Mouse (Mus musculus) liver, adult 2 months (tissue): ENCODE measurements around the gene Yjefn3. TPM values are rescaled to one million over a fixed set of nuclear protein-coding genes. Genes with fewer than 3 reads are reported as not detected.

ENCODE experiments used
- DNase-seq: peaks from one replicate; pipeline ENCODE4 v3.0.0-alpha.2; 2011; ENCODE audit warnings: low read depth, low spot score; ENCODE audit errors: extremely low read depth
- H3K27ac ChIP-seq: fragments of 200-500 bp; replicated peaks from 2 replicates; pipeline ENCODE4 v1.5.1; 2012; ENCODE audit warnings: low read depth, mild to moderate bottlenecking, control low read depth, inconsistent platforms, low read length; ENCODE audit not compliant: insufficient read depth
- H3K27me3 ChIP-seq: fragments of 200-500 bp; 2 replicates; pipeline ENCODE4 v1.6.1; 2012; ENCODE audit warnings: mild to moderate bottlenecking, moderate library complexity, low read length, inconsistent platforms; ENCODE audit not compliant: control insufficient read depth, insufficient read depth
- H3K36me3 ChIP-seq: fragments of 200-500 bp; 2 replicates; pipeline ENCODE4 v1.6.1; 2012; ENCODE audit warnings: low read length, inconsistent platforms; ENCODE audit not compliant: control insufficient read depth, insufficient read depth
- H3K4me1 ChIP-seq: fragments of 200-500 bp; 2 replicates; pipeline ENCODE4 v1.6.1; 2011; ENCODE audit warnings: low read length; ENCODE audit not compliant: control insufficient read depth, insufficient read depth
- H3K4me3 ChIP-seq: fragments of 200-500 bp; 2 replicates; pipeline ENCODE4 v1.5.1; 2011; ENCODE audit warnings: low read depth, mild to moderate bottlenecking, control low read depth, low read length, moderate library complexity; ENCODE audit not compliant: insufficient read depth
- H3K79me2 ChIP-seq: fragments of 200-500 bp; 2 replicates; pipeline ENCODE4 v1.6.1; 2012; ENCODE audit warnings: inconsistent platforms, mild to moderate bottlenecking, low read length, moderate library complexity; ENCODE audit not compliant: control insufficient read depth, insufficient read depth
- H3K9ac ChIP-seq: fragments of 200-500 bp; 2 replicates; pipeline ENCODE4 v1.6.1; 2012; ENCODE audit warnings: low read depth, mild to moderate bottlenecking, control low read depth, inconsistent platforms, low read length
- CTCF ChIP-seq: fragments of 200-500 bp; IDR thresholded peaks from 2 replicates; pipeline ENCODE4 v1.5.1; 2011; ENCODE audit warnings: low read depth, low read length, control low read depth
- POLR2A ChIP-seq: fragments of 200-500 bp; IDR thresholded peaks from 2 replicates; pipeline ENCODE4 v1.6.1; 2011; ENCODE audit warnings: low read length, control low read depth; ENCODE audit not compliant: insufficient read depth; ENCODE audit errors: extremely low read depth
- WGBS: fragments of 180-500 bp; shearing (Covaris S2); methylation state at CpG from one replicate; pipeline ENCODE4 v1.1.7; 2018; 5-methylcytosine and 5-hydroxymethylcytosine counted together
- polyA plus RNA-seq: library from polyadenylated mRNA; depleted of rRNA; stranded (reverse); fragments of >200 nt; gene quantifications from 2 replicates; pipeline ENCODE4 v1.2.3, GENCODE M21; 2012
- total RNA-seq: library from RNA; depleted of rRNA; stranded (reverse); fragments of >200 nt; gene quantifications from 2 replicates; pipeline ENCODE4 v1.2.3, GENCODE M21; 2014

The Yjefn3 gene
- total and polyA plus RNA-seq, 2 experiments, result 0.83 to 2.0 TPM

DNA sequence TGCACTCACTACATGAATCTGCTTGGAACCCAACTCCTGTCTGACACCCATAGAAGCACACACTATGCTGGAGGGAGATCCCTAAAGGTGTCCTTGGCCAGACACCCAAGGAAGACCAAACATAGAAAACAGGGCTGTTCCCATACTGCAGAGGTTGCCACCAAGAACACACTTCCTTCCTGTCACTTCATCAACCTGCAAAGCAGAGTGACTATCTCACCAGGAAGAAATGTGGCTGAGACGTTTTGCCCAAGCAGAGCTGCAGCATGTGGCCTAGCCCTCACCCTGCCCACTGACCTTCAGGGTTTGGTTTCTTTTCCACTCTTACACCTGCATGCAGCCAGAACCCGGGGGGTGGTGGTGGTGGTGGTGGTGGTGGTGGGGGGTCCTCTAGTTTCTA lies 31.3 kb upstream of the Yjefn3 start:
- no peak overlapping the region for H3K9ac ChIP-seq
- peaks cover 24% of the 10 kb centered on the region; the same call in 1 of the 2 replicates for H3K79me2 ChIP-seq
- TF ChIP-seq CTCF (no peak), POLR2A (no peak)
- WGBS, result 63% methylated on average over 2 of the region's 2 CpGs
- no peaks in the 10 kb centered on the region for H3K27me3 ChIP-seq
- no peak for DNase-seq
- H3K4me1 ChIP-seq, result peaks cover 7% of the 10 kb centered on the region
- H3K27ac ChIP-seq, result no peak overlapping the region
- H3K4me3 ChIP-seq, result no peak overlapping the region
- peaks cover 7% of the 10 kb centered on the region for H3K36me3 ChIP-seq

DNA sequence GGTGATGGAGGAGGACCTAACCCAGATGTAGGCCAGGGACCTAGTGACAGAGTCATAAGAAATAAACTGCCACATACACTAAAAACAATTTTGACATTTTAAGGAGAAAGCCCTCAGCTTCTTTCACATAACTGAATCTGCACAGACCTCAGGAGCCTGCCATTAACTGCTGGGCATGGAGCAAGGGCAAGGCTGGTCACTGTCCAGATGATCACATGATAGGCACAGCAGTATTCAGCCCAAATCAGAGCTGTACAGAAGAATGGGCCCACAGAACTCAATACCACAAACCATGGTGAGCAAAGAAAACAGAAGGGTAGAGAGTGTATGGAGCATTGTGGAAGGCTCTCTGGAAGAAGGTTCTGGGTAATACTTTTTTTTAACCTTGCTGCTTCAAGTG lies 24.4 kb upstream of the Yjefn3 start:
- Histone ChIP-seq H3K4me1 (peaks cover 4% of the 10 kb centered on the region), H3K36me3 (peaks cover 7% of the 10 kb centered on the region), H3K9ac (no peak overlapping the region), H3K79me2 (peaks cover 40% of the 10 kb centered on the region; the same call in 1 of the 2 replicates), H3K27me3 (no peaks in the 10 kb centered on the region), H3K27ac (no peak overlapping the region), H3K4me3 (no peak overlapping the region)
- TF ChIP-seq CTCF (no peak), POLR2A (no peak)
- DNase-seq, result no peak

DNA sequence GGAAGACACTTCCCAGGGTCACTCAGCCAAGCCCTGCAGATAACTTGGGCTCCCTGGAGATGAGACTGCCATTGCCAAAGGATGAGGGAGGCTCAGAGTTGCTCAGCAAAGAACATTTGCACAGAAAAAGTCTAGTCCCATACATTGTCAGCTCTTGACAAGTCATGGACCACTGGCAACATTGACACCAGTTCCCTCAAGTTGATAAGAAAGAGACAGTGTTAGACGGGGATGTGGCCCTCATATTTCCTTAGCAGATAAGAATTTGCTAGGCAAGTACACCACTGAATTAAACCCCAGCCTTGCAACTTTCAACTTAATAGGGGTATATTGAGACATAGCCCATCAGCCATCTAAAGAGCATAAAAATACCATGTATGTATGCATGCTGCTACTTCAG lies 21.5 kb upstream of the Yjefn3 start:
- peaks cover 37% of the 10 kb centered on the region for H3K79me2 ChIP-seq
- no peak for DNase-seq
- TF ChIP-seq CTCF, result no peak
- no peak for TF ChIP-seq POLR2A
- H3K4me1 ChIP-seq, result peaks cover 22% of the 10 kb centered on the region
- H3K27ac ChIP-seq, result no peak overlapping the region
- H3K4me3 ChIP-seq, result no peak overlapping the region
- 85% methylated on average over 1 of the region's 1 CpGs for WGBS
- no peak overlapping the region for H3K9ac ChIP-seq
- no peaks in the 10 kb centered on the region for H3K27me3 ChIP-seq
- H3K36me3 ChIP-seq, result peaks cover 2% of the 10 kb centered on the region

DNA sequence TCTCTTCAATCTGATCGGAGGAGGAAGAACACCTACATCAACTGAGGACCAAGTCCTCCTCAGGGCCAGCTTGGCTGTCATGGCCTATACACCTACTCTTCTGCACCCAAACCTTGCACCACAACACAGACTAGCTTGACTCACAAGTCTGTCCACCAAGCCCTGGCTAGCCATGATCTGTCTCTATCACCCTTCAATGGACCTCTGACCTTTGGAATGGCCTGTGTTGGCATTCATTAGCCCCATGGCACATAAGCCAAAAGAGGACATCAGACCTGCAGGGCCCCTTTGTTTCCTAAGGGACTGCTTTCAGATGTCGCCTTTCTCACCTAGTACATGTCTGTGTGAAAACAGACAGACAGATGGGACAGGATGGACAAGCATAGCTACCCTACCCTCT lies 18.6 kb upstream of the Yjefn3 start:
- Histone ChIP-seq H3K4me1 (peaks cover 22% of the 10 kb centered on the region), H3K4me3 (no peak overlapping the region), H3K36me3 (no peaks in the 10 kb centered on the region), H3K9ac (no peak overlapping the region), H3K79me2 (peaks cover 19% of the 10 kb centered on the region), H3K27me3 (no peaks in the 10 kb centered on the region), H3K27ac (peak overlapping the region; percentile 78)
- peak; percentile 94 for DNase-seq
- TF ChIP-seq CTCF (no peak), POLR2A (no peak)
- 19% methylated on average over 2 of the region's 2 CpGs for WGBS

DNA sequence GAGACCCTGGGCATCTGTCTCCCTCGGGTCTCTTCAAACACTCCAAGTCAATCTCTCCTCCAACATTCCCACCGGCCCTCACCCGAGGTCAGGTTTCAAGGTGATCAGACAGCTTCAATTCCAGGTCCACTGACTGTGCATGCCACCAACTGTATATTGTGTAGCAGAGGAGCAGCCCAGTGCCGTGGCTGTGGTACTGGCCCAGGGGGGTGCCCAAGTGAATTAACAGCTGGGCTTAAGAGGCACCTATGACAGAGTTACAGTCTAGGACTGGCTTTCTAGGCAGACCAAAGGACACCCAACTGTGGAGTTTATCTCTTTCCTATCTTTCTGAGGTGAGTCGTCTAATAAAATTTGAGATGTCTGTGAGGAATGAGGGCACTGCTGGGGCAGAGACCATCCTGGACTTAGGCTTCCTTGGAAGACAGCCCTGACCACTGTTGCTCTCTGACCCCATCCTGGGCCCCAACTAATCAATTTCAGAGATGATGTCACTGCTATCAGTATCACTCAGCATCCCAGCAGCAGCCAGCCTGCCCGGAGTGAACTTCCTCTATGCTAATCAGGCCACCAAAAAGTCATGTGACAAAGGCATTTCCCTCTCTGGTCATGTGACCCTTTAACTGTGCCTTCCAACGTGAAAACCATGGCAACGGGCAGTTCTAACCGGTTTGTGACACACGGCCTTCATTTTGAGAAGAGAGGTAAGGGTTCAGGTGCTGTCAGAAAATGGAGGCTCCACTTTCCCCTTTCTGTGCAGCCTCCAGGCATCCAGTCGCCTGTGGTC lies 17.6 kb upstream of the Yjefn3 start:
- Histone ChIP-seq H3K27me3 (no peaks in the 10 kb centered on the region), H3K4me1 (peaks cover 22% of the 10 kb centered on the region), H3K4me3 (no peak overlapping the region), H3K79me2 (peaks cover 19% of the 10 kb centered on the region), H3K36me3 (no peaks in the 10 kb centered on the region; the same call in 1 of the 2 replicates), H3K27ac (peak overlapping the region; percentile 78), H3K9ac (peak overlapping the region; percentile 44; the same call in 1 of the 2 replicates)
- TF ChIP-seq POLR2A (no peak), CTCF (no peak)
- WGBS, result 16% methylated on average over 11 of the region's 11 CpGs
- peak; percentile 96 for DNase-seq

DNA sequence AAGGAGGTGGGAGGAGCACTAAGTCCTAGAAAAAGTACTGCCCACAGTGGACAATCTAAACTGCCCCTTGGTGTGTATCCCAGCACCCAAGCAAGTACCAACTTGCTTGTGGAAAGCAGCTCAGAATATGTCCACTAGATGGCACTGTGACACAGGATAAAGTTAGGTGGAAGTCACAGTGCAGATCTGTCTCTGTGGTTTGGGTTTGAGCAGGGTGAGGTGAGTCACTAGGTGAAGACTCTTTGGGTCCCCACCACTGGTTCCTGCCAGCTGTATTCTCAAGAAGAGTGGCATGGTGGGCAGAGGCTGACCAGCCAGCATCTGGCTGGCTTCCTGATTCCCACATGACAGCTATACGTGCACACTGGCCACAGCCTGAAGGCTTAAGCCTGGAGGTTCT lies 16.5 kb upstream of the Yjefn3 start:
- H3K27me3 ChIP-seq, result no peaks in the 10 kb centered on the region

More for the DNA sequence above, 16.5 kb upstream of the Yjefn3 start:
- Histone ChIP-seq H3K4me3 (no peak overlapping the region), H3K79me2 (peaks cover 19% of the 10 kb centered on the region), H3K36me3 (peaks cover 2% of the 10 kb centered on the region; the same call in 1 of the 2 replicates), H3K9ac (no peak overlapping the region), H3K4me1 (peaks cover 22% of the 10 kb centered on the region), H3K27ac (no peak overlapping the region; the same call in 1 of the 2 replicates)
- DNase-seq, result peak; percentile 82
- 48% methylated on average over 1 of the region's 1 CpGs for WGBS
- no peak for TF ChIP-seq POLR2A
- peak; percentile 53 for TF ChIP-seq CTCF
